Mouse (Mus musculus) CH12.LX (cell line): Measurements from ENCODE around the gene Gm17087. TPM values are rescaled to one million over a fixed set of nuclear protein-coding genes. Genes with fewer than 3 reads are reported as not detected.

Experiments
- DNase-seq: peaks from one replicate; pipeline ENCODE4 v3.0.0-alpha.2; 2013; ENCODE audit errors: extremely low read depth
- H3K27ac ChIP-seq: 2 replicates; pipeline ENCODE4 v1.5.1; 2012; ENCODE audit warnings: low read depth, mild to moderate bottlenecking, control low read depth, moderate library complexity; ENCODE audit not compliant: insufficient read depth
- H3K27me3 ChIP-seq: replicated peaks from 2 replicates; pipeline ENCODE3; 2012; ENCODE audit warnings: inconsistent platforms
- H3K36me3 ChIP-seq, 2 experiments: replicated peaks in 1 of 2; 2 replicates each; pipeline versions ENCODE3 to v1.6.1; 2012; ENCODE audit warnings: inconsistent platforms in 1 of 2, low read length in 1 of 2, mild to moderate bottlenecking in 1 of 2, mixed read lengths in 1 of 2, moderate library complexity in 1 of 2; ENCODE audit not compliant: control insufficient read depth in 1 of 2, insufficient read depth in 1 of 2
- H3K4me1 ChIP-seq, 2 experiments: 2 replicates each; pipeline ENCODE4 v1.6.1; 2012; ENCODE audit warnings: inconsistent platforms in 1 of 2, moderate library complexity in 1 of 2; ENCODE audit not compliant: insufficient read depth in 2 of 2, control insufficient read depth in 1 of 2
- H3K4me2 ChIP-seq: 2 replicates; pipeline ENCODE4 v1.6.1; 2012; ENCODE audit warnings: low read depth, mild to moderate bottlenecking, control low read depth; ENCODE audit not compliant: poor library complexity, insufficient read depth, severe bottlenecking
- H3K4me3 ChIP-seq, 3 experiments: fragments of 150-350 bp in 1 of 3; sonication (generic) in 1 of 3; replicated peaks in 1 of 3; 2 replicates each; pipeline versions ENCODE3 to v1.5.1; 2011 to 2012; ENCODE audit warnings: low read depth in 2 of 3, low read length in 2 of 3, mild to moderate bottlenecking in 2 of 3, moderate library complexity in 2 of 3, control low read depth in 1 of 3, improper control_type of control experiment in 1 of 3, inconsistent platforms in 1 of 3, mixed read lengths in 1 of 3; ENCODE audit not compliant: poor library complexity in 1 of 3
- H3K79me2 ChIP-seq: replicated peaks from 2 replicates; pipeline ENCODE4 v1.6.1; 2012; ENCODE audit warnings: mild to moderate bottlenecking, moderate library complexity; ENCODE audit not compliant: control insufficient read depth, poor library complexity, insufficient read depth, severe bottlenecking; ENCODE audit errors: extremely low read depth
- H3K9ac ChIP-seq: 2 replicates; pipeline ENCODE4 v1.6.1; 2012; ENCODE audit warnings: low read depth, mild to moderate bottlenecking, control low read depth, moderate library complexity; ENCODE audit not compliant: insufficient read depth
- H3K9me3 ChIP-seq: replicated peaks from 2 replicates; pipeline ENCODE3; 2012; ENCODE audit warnings: low read length, inconsistent platforms, mixed read lengths
- BHLHE40 ChIP-seq: IDR thresholded peaks from 2 replicates; pipeline ENCODE4 v1.6.1; 2011; ENCODE audit warnings: mild to moderate bottlenecking, low read depth, low read length, improper control_type of control experiment
- CTCF ChIP-seq, 2 experiments: IDR thresholded peaks in 1 of 2; conservative IDR thresholded peaks in 1 of 2; 2 replicates each; pipeline ENCODE4 v1.5.1; 2011 to 2012; ENCODE audit warnings: low read depth in 2 of 2, low read length in 2 of 2, improper control_type of control experiment in 1 of 2, inconsistent platforms in 1 of 2, mild to moderate bottlenecking in 1 of 2, moderate library complexity in 1 of 2
- E2F4 ChIP-seq: IDR thresholded peaks from 2 replicates; pipeline ENCODE4 v1.6.1; 2011; ENCODE audit warnings: low read depth, low read length, improper control_type of control experiment; ENCODE audit not compliant: insufficient replicate concordance
- ELF1 ChIP-seq: IDR thresholded peaks from 2 replicates; pipeline ENCODE4 v1.6.1; 2014; ENCODE audit warnings: low read depth, mild to moderate bottlenecking, inconsistent platforms, low read length, improper control_type of control experiment
- EP300 ChIP-seq: IDR thresholded peaks from 2 replicates; pipeline ENCODE4 v1.6.1; 2011; ENCODE audit warnings: low read length, improper control_type of control experiment
- HCFC1 ChIP-seq: IDR thresholded peaks from 2 replicates; pipeline ENCODE4 v1.6.1; 2012; ENCODE audit warnings: low read depth, mild to moderate bottlenecking, inconsistent platforms, low read length, improper control_type of control experiment
- IRF4 ChIP-seq: IDR thresholded peaks from 2 replicates; pipeline ENCODE4 v1.6.1; 2014; ENCODE audit warnings: low read depth, mild to moderate bottlenecking, inconsistent platforms, low read length, improper control_type of control experiment
- JUN ChIP-seq: IDR thresholded peaks from 2 replicates; pipeline ENCODE4 v1.6.1; 2011; ENCODE audit warnings: low read depth, mild to moderate bottlenecking, low read length, improper control_type of control experiment, moderate library complexity; ENCODE audit not compliant: insufficient read depth
- JUND ChIP-seq: conservative IDR thresholded peaks from 2 replicates; pipeline ENCODE4 v1.6.1; 2011; ENCODE audit warnings: low read depth, low read length, improper control_type of control experiment
- MAFK ChIP-seq: IDR thresholded peaks from 2 replicates; pipeline ENCODE4 v1.6.1; 2011; ENCODE audit warnings: low read length, improper control_type of control experiment; ENCODE audit not compliant: insufficient replicate concordance
- MAX ChIP-seq: IDR thresholded peaks from 2 replicates; pipeline ENCODE4 v1.6.1; 2011; ENCODE audit warnings: low read length, improper control_type of control experiment
- MEF2A ChIP-seq: IDR thresholded peaks from 2 replicates; pipeline ENCODE4 v1.6.1; 2014; ENCODE audit warnings: low read depth, mild to moderate bottlenecking, inconsistent platforms, low read length, improper control_type of control experiment, borderline replicate concordance
- NRF1 ChIP-seq: IDR thresholded peaks from 2 replicates; pipeline ENCODE4 v1.6.1; 2014; ENCODE audit warnings: low read depth, mild to moderate bottlenecking, inconsistent platforms, low read length, improper control_type of control experiment, moderate library complexity
- POLR2A ChIP-seq: IDR thresholded peaks from 2 replicates; pipeline ENCODE4 v1.6.1; 2011; ENCODE audit warnings: low read depth, mild to moderate bottlenecking, improper control_type of control experiment, low read length
- POLR2AphosphoS2 ChIP-seq: IDR thresholded peaks from 2 replicates; pipeline ENCODE4 v1.6.1; 2011; ENCODE audit warnings: low read depth, low read length, improper control_type of control experiment
- RAD21 ChIP-seq: IDR thresholded peaks from 2 replicates; pipeline ENCODE4 v1.6.1; 2011; ENCODE audit warnings: low read depth, mild to moderate bottlenecking, low read length, improper control_type of control experiment, moderate library complexity
- SIN3A ChIP-seq: IDR thresholded peaks from 2 replicates; pipeline ENCODE4 v1.6.1; 2012; ENCODE audit warnings: low read length, improper control_type of control experiment, inconsistent platforms
- SMC3 ChIP-seq: IDR thresholded peaks from 2 replicates; pipeline ENCODE4 v1.6.1; 2011; ENCODE audit warnings: low read depth, low read length, improper control_type of control experiment
- TCF12 ChIP-seq: IDR thresholded peaks from 2 replicates; pipeline ENCODE4 v1.6.1; 2014; ENCODE audit warnings: low read depth, mild to moderate bottlenecking, inconsistent platforms, low read length, improper control_type of control experiment
- UBTF ChIP-seq: IDR thresholded peaks from 2 replicates; pipeline ENCODE4 v1.6.1; 2012; ENCODE audit warnings: low read depth, mild to moderate bottlenecking, inconsistent platforms, low read length, improper control_type of control experiment, moderate library complexity
- USF1 ChIP-seq: IDR thresholded peaks from 2 replicates; pipeline ENCODE4 v1.6.1; 2014; ENCODE audit warnings: low read depth, mild to moderate bottlenecking, inconsistent platforms, low read length, improper control_type of control experiment
- USF2 ChIP-seq: conservative IDR thresholded peaks from 2 replicates; pipeline ENCODE4 v1.6.1; 2011; ENCODE audit warnings: low read depth, low read length, improper control_type of control experiment
- ZC3H11A ChIP-seq: IDR thresholded peaks from 2 replicates; pipeline ENCODE4 v1.6.1; 2012; ENCODE audit warnings: low read depth, mild to moderate bottlenecking, inconsistent platforms, low read length, improper control_type of control experiment
- ZMIZ1 ChIP-seq: IDR thresholded peaks from 2 replicates; pipeline ENCODE4 v1.6.1; 2012; ENCODE audit warnings: low read depth, mild to moderate bottlenecking, inconsistent platforms, low read length, improper control_type of control experiment
- ZNF384 ChIP-seq: IDR thresholded peaks from 2 replicates; pipeline ENCODE4 v1.6.1; 2012; ENCODE audit warnings: low read depth, low read length, improper control_type of control experiment, inconsistent platforms
- dilution Hi-C: fragments of 300-500 bp; cut with MboI; formaldehyde crosslinking; loops from 2 replicates; pipeline ENCODE4 v1.14.3; 2020; ENCODE audit warnings: low sequenced_read_pairs; ENCODE audit not compliant: extremely low pct_unique_long_range_greater_than_20kb, extremely low pct_ligation_motif_present
- in situ Hi-C: fragments of 300-500 bp; cut with MboI; formaldehyde crosslinking; loops from 3 replicates; pipeline ENCODE4 v1.14.3; 2019; ENCODE audit warnings: low sequenced_read_pairs, low pct_ligation_motif_present, low pct_unique_long_range_greater_than_20kb, mixed read lengths
- polyA plus RNA-seq: library from polyadenylated mRNA; unstranded; fragments of >175 nt; gene quantifications from 2 replicates; pipeline ENCODE4 v1.2.1, GENCODE M21; 2012; ENCODE audit warnings: low read depth; ENCODE audit not compliant: insufficient read length
- total RNA-seq, 2 experiments: library from RNA; depleted of rRNA; stranded (reverse); fragments of 300-350 nt in 1 of 2; fragments of >200 nt in 1 of 2; gene quantifications; 2 replicates each; pipeline ENCODE4 v1.2.3; 2012 to 2014

Gm17087 gene
- total and polyA plus RNA-seq, 3 experiments: 1.2 TPM; not detected in 2

DNA sequence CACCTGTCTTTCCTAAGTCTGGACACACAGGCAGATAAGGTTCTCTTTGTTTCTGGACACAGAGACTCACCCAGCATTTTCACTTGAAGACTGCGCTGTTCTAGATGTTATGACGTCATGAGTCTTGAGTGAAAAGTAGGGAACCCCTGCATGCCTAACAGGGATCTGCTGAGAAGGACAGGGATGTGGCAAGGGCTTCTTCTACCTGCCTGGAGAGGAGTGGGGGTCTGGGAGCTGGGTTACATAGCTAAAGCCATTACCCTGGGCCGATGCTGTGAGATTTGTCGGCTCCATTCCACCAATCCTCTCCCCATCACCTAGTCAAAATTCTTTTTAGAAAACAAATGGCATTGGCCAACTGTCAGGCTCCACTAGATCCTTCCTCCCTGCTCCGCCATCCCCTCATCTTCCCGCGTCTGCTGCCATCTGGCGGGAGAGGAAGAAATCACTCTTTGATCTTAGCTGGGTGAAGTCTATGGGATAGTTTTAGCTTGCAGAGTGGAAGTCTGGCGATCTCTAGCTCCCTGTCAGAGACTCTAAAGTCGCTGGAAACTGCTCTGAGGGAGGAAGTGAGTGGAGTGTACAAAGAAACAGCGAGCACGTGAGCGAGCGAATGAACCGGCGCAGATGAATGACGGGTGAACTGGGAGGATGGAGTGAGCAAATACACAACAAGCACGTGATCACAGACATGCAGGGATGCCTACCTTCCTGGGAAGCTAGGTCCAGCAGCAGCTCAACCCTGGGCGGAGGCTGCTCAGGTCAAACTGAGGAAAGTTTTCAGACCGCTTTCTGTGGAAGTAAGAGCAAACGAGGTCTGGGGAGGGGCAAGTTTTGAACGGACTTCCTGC is 25.9 kb upstream of the Gm17087 start:
- H3K79me2 ChIP-seq: no peaks in the 10 kb centered on the region
- in situ Hi-C loops: loop anchor here (5.0 kb wide), 1 partner anchor 125 kb away; no protein-coding TSS in a partner anchor
- H3K4me3 ChIP-seq: peak overlapping the region in 2 of 3 experiments; percentile 22 to 23
- H3K9me3 ChIP-seq: peaks cover 3% of the 10 kb centered on the region
- dilution Hi-C loops: no loop called here
- no peak overlapping the region for H3K27ac ChIP-seq
- no peaks in the 10 kb centered on the region for H3K36me3 ChIP-seq
- H3K4me1 ChIP-seq: peaks cover 0 to 6% of the 10 kb centered on the region in 2 experiments; a peak in 2 of 4 replicates
- no peak overlapping the region for H3K9ac ChIP-seq
- H3K4me2 ChIP-seq: peak overlapping the region; percentile 66
- peak; percentile 58 for DNase-seq
- H3K27me3 ChIP-seq: peaks cover 34% of the 10 kb centered on the region
- TF ChIP-seq RAD21 (peak; percentile 80), ZC3H11A (peak; percentile 13; the same call in 1 of the 2 replicates), HCFC1 (no peak), E2F4 (no peak), USF2 (peak; percentile 15; the same call in 1 of the 2 replicates), TCF12 (no peak), JUN (no peak), MEF2A (no peak), JUND (no peak), NRF1 (no peak), MAFK (no peak), SMC3 (peak; percentile 83), POLR2AphosphoS2 (no peak), SIN3A (no peak), BHLHE40 (peak; percentile 89), IRF4 (no peak), ZMIZ1 (no peak), MAX (no peak), ELF1 (no peak), UBTF (no peak), POLR2A (no peak), CTCF (conservative IDR thresholded peaks at IDR 0.05 in 1 of 2, IDR thresholded peaks at IDR 0.05 in 1 of 2; ENCODE audit: low read depth in 2 of 2, low read length in 2 of 2) (peak; percentile 40 to 91), USF1 (no peak), EP300 (no peak), ZNF384 (no peak)
